Mouse (Mus musculus): ENCODE results near the gene Siglecg. TPM values are rescaled to one million over a fixed set of nuclear protein-coding genes. Genes with fewer than 3 reads are reported as not detected.

The Siglecg gene
- polyA plus RNA-seq, 1 experiment = 7.7 TPM

GRCm38 (mm10) chr7:43465344-43466098 lies 57.5 kb downstream of the Siglecg start:
- TF ChIP-seq POLR2A (IDR thresholded peaks at IDR 0.05; ENCODE audit: low read depth, low read length) (no peak), CTCF (conservative IDR thresholded peaks at IDR 0.05; ENCODE audit: insufficient read depth, insufficient read length, low read depth, low read length) (no peak)
- peak overlapping the region; percentile 2; the same call in 1 of the 2 replicates for H3K27ac ChIP-seq (ENCODE audit: insufficient read depth, low read depth, low read length)

GRCm38 (mm10) chr7:43466099-43466694 lies 58.2 kb downstream of the Siglecg start:
- DNase-seq = peak; percentile 86
- Histone ChIP-seq H3K36me3 (ENCODE audit: control insufficient read depth, insufficient read depth, low read length) (no peaks in the 10 kb centered on the region), H3K27ac (ENCODE audit: insufficient read depth, low read depth, low read length) (peak overlapping the region; percentile 2; the same call in 1 of the 2 replicates), H3K27me3 (replicated peaks; ENCODE audit: control insufficient read depth, insufficient read depth, low read length) (no peaks in the 10 kb centered on the region), H3K4me1 (ENCODE audit: control insufficient read depth, insufficient read depth, low read length) (no peaks in the 10 kb centered on the region), H3K4me3 (ENCODE audit: insufficient read depth, low read depth, low read length) (peak overlapping the region; percentile 62)
- TF ChIP-seq CTCF (conservative IDR thresholded peaks at IDR 0.05; ENCODE audit: insufficient read depth, insufficient read length, low read depth, low read length) (peak; percentile 80), POLR2A (IDR thresholded peaks at IDR 0.05; ENCODE audit: low read depth, low read length) (no peak)
- WGBS = 1% methylated on average over 33 of the region's 33 CpGs

More at GRCm38 (mm10) chr7:43465344-43466098, 57.5 kb downstream of the Siglecg start:
- peak; percentile 96 for DNase-seq
- 3% methylated on average over 33 of the region's 33 CpGs for WGBS
- peak overlapping the region; percentile 62 for H3K4me3 ChIP-seq (ENCODE audit: insufficient read depth, low read depth, low read length)
- H3K27me3 ChIP-seq (replicated peaks; ENCODE audit: control insufficient read depth, insufficient read depth, low read length) = no peaks in the 10 kb centered on the region
- H3K4me1 ChIP-seq (ENCODE audit: control insufficient read depth, insufficient read depth, low read length) = no peaks in the 10 kb centered on the region
- no peaks in the 10 kb centered on the region for H3K36me3 ChIP-seq (ENCODE audit: control insufficient read depth, insufficient read depth, low read length)

Other genes with a start within 250 kb of the Siglecg start
- gene Zfp715, start 94.9 kb upstream of the Siglecg start, polyA plus RNA-seq (2012; rRNA removed) = 3.7 and 4.6 TPM in 2 replicates
- 0.04 and 0.13 TPM in 2 replicates for gene Siglecf, start 56.9 kb upstream of the Siglecg start, polyA plus RNA-seq (2012; rRNA removed)
- gene Lim2, start 19.5 kb downstream of the Siglecg start, polyA plus RNA-seq (2012; rRNA removed) = not detected in 2 replicates
- gene Nkg7, start 28.9 kb downstream of the Siglecg start, polyA plus RNA-seq (2012; rRNA removed) = 2.0 and 8.4 TPM in 2 replicates
- gene Cldnd2, start 32.6 kb downstream of the Siglecg start, polyA plus RNA-seq (2012; rRNA removed) = 0.33 TPM in 1 of 2 replicates, not detected in the other
- gene Etfb, start 35.9 kb downstream of the Siglecg start, polyA plus RNA-seq (2012; rRNA removed) = 477 and 614 TPM in 2 replicates
- 1.8 and 3.6 TPM in 2 replicates for gene Gm45233, start 35.9 kb downstream of the Siglecg start, polyA plus RNA-seq (2012; rRNA removed)
- 5.9 and 6.7 TPM in 2 replicates for gene Vsig10l, start 54.9 kb downstream of the Siglecg start, polyA plus RNA-seq (2012; rRNA removed)
- 1.0 and 1.1 TPM in 2 replicates for gene Iglon5, start 81.9 kb downstream of the Siglecg start, polyA plus RNA-seq (2012; rRNA removed)
- gene 4931406B18Rik, start 97.7 kb downstream of the Siglecg start, polyA plus RNA-seq (2012; rRNA removed) = not detected in 2 replicates
- gene Cd33, start 136.2 kb downstream of the Siglecg start, polyA plus RNA-seq (2012; rRNA removed) = 2.4 and 3.9 TPM in 2 replicates
- gene Zfp658, start 154.1 kb downstream of the Siglecg start, polyA plus RNA-seq (2012; rRNA removed) = 0.91 and 1.1 TPM in 2 replicates
- 2.1 and 2.6 TPM in 2 replicates for gene Zfp719, start 171.4 kb downstream of the Siglecg start, polyA plus RNA-seq (2012; rRNA removed)
- not detected in 2 replicates for gene Zfp819, start 199.0 kb downstream of the Siglecg start, polyA plus RNA-seq (2012; rRNA removed)
- not detected in 2 replicates for gene Ceacam18, start 226.5 kb downstream of the Siglecg start, polyA plus RNA-seq (2012; rRNA removed)